Mouse (Mus musculus) left cerebral cortex, adult 11 months (tissue): ENCODE data around the gene Ear14.
A peak's percentile ranks its signal among the peaks of the same experiment; 100 is the strongest.
"Not testable (repeated sequence)": the region's sequence is repeated elsewhere in the genome, so short reads cannot be mapped to it uniquely, and the experiment has no call there.

Experiments
- DNase-seq: peaks from one replicate; pipeline ENCODE4 v3.0.0; 2022; ENCODE audit warnings: low spot score

Gene Ear14

DNA sequence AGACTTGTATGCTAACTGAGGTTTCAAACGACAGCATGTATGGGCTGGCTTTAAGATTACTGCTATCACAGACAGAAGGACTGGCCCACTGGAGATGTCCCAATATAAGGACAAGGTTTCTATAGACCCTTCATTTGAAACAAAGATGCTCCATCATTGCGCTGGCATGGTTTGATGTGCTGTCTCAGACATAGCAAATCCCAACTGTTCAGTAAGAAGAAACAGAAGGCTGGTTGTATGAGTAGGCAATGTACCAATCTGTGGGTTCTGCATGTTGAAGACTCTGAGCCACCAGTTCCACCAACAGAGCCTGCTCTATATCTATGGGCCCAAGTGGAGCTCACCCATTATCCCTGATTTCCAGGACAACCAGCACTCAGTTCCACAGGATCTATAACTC is at the start of gene Ear14:
Ear14 (plus strand) TSS at position 277 of the 400 bp plus-strand sequence.
- no peak for DNase-seq

DNA sequence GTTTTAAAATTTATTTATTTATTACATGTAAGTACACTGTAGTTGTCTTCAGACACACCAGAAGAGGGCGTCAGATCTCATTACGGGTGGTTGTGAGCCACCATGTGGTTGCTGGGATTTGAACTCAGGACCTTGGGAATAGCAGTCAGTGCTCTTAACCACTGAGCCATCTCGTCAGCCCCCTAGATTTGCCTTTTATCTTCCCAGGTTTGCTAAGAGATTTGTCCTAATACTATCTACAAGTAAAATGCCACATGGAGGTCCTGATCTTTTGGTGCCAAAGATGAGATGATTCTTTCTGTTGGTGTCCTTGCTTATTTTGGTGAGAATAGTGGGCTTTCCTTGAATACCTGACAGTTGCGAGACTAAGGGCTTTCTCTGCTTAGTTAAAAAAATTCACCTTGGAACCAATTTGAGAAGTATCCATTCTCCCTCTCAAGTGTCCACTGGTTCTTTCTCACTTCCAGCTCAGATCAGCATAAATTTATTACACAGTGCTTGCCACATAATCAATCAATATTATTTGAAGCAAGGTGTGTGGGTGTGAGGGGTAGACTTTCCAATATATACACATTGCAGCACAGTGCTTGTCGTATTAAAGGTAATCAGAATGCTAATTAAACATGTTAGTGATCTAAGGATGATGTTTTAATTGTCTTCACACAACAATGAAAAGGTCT is 47.0 kb upstream of the Ear14 start:
- no peak for DNase-seq

DNA sequence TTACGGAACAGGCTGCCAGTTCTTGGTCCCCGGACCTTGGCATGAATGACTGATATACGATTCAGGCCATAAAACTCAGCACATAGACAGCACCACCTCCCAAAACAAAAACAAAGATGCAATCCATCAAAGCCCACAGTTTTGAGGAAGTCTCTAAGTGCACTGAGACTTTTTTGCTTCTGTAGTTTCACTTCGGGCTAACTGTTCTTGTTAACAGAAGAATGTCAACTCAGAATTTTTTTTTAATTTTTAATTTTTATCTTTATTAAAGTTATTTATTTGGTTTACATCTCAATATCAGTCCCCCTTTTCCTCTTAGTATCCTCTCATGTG is 46.5 kb upstream of the Ear14 start:
- no peak for DNase-seq

DNA sequence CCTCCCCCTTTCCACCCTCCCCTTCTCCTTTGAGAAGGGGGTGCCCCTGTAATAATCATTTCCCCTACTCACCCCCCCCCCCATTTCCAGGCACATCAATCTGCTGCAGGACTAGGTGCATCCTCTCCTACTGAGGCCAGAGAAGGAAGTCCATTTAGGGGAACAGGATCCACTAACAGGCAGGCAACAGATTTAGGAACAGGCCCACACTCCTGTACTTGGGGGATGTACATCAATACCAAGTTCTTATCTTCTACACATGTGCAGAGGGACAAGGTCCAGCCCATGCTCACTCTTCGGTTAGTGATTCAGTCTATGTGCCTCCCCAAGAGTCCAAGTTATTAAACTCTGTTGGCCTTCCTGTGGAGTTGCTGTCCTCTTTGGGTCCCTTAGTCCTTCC is 46.1 kb upstream of the Ear14 start:
- no peak for DNase-seq

DNA sequence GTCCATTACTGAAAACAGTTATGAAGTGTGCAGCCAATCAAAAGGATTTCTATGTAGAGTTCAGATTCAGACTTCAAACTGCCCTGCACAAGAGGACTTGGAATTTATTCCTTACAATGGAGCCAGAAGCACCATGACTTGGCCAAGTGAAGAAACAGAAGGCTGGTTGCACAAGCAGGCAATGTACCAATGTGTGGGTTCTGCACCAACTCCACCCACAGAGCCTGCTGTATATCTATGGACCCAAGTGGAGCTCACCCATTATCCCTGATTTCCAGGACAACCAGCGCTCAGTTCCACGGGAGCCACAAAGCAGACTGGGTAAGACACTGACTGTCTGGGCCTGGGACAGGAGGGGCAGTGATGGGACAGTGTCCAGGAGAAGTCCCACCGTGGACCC is 41.2 kb upstream of the Ear14 start, which contains the start of gene Rnase2b:
Rnase2b (plus strand) TSS at position 285 of the 400 bp plus-strand sequence.
- not testable (repeated sequence) for DNase-seq

DNA sequence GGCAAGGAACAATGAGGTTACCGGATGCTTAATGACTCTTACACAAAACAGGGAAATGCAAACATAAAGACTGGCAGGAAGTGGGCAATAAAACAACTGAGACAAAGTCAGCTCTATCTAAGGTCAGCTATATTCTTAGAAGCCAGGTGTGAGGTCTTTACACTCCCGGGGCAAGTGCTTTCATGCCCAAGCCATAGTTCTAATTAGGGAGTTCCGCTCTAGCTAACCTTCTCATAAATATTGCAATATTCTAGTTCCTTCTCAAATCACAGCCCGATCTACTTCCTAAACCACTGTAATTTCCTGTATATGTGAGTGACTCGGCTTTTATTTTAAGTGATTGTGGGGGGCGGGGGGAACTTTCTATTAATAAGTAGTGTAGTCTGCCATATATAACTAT is 39.9 kb upstream of the Ear14 start:
- DNase-seq = not testable (repeated sequence)

DNA sequence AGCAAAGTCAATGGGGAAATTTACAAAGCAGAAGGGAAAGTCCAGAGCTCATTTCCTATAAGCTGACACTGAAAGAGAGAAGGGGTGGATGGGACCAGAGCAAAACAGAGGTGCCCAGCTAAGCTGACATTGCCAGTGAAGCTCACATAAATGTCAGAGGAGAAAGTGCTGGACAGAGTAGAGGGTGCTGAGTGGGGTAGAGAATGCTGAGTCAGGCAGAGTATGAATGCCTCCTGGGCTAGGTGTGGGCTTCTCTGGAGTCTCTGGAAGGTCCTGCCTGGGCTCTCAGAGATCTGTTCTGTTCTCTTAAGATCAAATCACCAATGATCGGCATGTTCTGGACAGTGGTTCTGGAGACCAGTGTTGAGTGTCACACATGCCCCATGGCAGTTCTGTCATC is 37.8 kb upstream of the Ear14 start:
- DNase-seq = no peak

DNA sequence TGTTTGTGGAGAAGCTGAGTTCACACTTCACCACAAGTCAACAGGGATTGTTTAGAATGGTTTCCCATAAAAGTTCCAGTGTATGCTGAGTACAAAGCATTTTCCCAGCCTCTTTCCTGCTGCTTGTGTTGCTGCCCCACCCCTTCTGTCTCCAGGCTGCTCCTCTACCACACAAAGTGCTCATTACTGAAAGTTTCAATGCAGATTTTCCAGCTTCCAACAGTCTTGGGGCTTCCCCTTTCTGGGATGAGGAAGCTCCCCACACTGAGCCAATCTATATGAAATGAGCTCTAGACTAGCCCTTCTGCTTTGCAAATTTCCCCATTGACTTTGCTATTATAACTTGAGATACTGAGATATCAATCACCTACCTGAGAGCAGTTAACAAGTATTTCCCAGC is 37.1 kb upstream of the Ear14 start:
- no peak for DNase-seq

DNA sequence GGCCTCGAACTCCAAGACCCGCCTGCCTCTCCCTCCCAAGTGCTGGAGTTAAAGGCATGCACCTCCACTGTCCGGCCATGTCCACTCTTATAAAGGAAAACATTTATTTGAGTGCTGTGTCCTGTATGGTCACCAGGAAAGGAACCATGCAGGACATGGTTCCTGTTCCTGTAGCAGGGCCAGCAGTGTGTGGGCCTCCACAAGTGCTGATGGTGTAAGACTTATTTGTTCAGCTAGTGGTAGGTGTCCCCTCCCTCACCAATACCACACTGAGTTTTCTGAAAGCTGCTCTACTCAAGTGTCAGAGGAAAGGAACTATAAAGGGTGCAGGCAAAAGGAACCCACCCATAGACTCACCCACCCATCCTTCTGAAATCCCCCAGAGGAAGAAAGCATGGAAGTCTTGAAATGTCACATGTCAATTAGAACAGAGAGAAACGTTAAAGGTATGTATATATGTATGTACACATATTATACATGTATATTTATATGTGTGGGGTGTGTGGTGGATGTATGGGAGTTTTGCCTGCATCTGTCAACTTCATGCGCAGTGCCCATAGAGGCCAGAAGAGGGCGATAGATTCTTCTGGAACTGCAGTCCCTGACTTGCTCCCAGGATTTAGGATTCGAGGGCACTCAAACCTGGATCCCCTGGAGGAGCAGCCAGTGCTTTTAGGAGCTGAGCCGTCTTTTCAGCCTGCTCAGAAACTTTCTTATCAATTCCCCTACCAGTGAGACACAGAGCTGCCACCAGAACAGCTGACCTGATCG is 30.9 kb upstream of the Ear14 start:
- DNase-seq = not testable (repeated sequence)

DNA sequence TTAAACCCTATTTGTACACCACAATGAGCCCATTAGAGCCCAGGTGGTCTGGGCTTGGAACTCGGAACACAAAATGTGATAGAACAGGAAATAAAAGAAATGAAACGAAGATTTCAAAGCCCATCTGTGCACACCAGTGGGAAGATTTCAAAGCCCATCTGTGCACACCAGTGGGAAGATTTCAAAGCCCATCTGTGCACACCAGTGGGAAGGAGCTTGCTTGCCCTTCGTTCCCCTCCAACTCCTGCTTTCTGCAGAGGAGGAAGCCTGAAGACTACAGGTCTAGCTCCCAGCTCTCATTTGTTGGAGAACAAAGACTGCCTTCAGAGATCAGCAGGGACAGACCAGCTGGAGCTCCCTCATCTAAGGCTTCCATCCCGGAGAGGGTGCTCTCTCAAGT is 30.2 kb upstream of the Ear14 start:
- DNase-seq = not testable (repeated sequence)

DNA sequence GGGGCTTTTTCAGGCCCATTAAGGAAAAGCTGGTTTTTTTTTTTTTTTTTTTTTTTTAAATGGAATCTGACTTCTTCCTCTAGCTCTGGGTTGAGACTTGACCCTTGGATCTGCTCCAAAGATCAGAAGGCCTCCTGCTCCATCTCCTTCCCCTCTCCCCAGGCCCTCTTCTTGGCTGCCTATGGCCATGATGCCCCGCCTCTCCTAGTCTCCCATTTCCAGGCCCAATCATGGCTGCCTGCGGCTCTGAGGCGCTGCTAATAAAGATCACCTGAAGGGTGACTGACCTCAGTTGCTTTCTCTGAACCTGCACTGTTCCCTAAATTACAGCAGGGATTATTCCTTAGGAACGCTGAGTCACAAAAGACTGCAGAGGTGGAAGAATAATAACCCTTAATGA is 29.3 kb upstream of the Ear14 start:
- no peak for DNase-seq

DNA sequence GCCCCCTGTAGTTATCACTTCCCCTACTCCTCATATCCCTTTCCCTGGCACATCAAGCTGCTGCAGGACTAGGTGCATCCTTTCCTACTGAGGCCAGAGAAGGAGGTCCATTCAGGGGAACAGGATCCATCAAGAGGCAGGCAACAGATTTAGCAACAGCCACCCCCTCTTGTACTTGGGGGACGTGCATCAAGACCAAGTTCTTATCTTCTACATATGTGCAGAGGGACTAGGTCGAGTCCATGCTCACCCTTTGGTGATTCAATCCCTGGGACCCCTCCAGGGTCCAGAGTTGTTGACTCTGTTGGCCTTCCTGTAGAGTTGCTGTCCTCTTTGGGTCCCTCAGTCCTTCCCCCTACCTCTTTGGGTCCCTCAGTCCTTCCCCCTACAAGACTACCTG is 22.1 kb upstream of the Ear14 start:
- DNase-seq = not testable (repeated sequence)

DNA sequence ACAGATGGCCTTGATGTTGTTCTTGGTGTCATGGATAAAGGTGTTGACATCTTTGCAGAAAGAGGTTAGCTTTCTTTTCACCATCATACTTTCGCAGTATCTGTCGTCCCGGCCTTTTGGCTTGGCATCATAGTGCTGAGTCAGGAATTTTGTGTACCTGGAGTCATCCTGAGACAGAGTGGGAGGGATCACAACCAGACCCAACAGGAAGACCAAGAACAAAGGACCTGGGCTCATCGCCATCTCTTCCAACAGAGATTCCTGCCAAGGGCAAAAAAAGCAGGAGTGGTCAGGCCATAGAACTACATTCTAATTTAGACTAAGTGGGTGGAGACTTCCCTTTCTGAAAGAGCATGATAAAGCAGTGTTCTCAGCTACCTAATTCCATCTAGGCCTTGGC is 7.5 kb upstream of the Ear14 start:
- no peak for DNase-seq

DNA sequence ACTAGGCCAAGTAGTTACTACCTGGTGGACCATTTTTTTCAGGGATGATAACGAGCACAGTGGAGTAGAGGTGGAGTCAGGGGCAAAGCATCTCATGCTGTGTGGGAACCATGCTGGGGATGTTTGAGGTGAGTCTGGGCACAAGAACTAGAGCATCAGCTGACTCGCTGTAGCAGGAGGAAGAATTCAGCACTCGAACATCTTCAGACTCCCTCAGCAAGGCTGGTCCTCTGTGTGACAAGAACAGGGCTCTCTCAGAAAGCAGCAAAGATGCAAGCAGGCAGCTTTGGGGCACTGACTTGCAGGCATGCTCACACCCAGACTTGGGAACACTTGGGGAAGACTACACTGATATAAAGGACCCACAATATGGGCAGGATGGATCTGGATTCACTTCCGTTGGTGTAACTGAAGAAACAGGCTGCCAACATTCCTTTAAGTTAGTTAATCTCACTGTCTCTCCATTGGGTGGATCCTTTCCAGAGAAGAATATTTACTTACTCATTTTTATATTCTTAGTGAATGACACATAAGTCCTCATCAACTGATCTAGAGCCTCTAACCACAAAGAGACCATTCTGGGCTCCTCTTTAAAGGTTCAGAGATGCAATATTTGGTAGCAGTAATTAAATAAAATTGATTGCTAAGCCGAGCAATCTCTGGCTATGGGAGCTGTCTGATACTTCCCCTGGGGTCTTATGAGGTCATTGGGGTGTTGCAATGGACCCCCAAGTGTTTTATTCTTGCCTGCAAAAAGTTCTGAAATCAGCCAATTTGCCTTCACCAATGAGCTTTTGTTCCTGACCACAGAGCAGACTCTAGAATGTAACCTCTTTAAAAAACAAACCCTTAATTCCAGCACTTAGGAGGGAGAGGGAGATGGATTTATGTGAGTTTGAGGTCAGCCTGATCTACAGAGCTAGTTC is 3.8 kb upstream of the Ear14 start, which contains the start of gene Ang2:
Ang2 (minus strand) TSS at position 51 of the 926 bp plus-strand sequence.
- DNase-seq = no peak

DNA sequence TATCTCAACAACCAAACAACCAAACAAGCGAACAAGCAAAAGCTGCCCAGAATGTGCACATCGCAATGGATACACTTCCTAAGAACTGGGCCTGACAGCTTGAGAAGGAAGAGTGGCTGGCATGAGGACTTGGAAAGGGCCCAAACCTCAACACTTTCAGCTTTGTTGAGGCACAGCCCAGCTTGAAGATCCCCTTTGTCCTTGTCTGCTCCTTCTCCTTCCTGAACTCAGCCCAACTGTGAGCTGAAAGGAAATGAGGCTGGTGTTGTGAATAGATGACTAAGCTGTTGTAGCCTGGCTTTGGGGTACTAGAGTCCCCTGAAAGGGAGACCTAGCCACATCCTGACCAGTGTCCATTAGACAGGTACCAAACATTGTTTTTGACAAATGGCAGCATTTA is 3.1 kb upstream of the Ear14 start:
- DNase-seq = peak; percentile 11

DNA sequence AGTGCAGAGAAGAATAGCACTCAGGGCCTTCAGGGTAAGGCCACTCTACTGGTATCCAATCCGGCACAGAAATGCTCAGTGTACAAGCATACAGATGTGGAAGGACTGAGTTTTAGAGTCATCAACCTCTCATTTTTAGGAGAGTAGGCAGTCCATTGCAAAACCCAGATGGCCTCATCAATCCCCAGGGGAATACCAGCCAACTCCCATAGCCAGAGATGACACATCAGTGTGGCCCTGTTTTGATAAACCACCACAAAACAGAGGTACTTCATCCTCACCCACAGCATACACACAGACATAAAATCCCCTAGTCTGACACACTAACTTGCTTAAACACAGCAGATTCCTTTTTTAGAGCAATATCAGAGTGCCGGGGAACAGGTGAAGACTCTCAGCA is 2.7 kb upstream of the Ear14 start:
- DNase-seq = no peak

DNA sequence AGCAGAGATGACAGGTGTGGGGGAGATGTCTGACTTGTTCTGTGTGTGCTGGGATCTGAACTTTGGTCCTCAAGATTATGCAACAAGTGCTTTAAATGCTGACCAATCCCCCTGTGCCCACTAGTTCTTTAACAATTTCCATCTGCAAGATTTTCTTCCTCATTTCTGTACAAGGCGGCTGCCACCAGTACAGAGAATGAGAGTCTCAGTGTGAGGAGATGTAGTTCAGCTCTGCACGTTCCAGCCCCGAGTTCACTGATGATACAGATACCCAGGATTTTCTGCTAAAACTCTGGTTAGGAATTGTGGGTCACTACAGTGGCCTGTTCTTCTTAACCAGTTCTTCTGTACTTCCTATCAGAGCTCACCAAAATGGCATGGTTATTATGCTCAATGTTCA is 16.9 kb downstream of the Ear14 start:
- DNase-seq = not testable (repeated sequence)

DNA sequence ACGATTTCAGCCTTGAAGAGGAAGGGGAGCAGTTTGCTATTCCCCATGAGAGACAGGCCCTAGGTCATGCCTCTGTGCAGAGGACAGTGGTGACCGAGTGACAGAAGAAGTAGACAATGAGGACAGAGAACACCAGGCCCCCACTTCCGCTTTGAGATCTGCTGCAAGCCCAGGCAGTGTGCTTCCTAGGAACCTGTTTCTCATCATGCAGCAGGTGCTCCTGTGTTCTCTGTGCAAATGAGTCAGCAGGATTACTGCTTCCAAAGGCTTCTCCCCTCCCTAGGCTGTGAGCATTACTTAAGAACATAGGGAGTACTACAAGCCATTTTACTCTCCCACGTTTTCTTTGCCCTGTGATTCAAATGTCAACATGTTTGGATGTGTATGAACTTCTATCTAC is 26.5 kb downstream of the Ear14 start:
- not testable (repeated sequence) for DNase-seq

DNA sequence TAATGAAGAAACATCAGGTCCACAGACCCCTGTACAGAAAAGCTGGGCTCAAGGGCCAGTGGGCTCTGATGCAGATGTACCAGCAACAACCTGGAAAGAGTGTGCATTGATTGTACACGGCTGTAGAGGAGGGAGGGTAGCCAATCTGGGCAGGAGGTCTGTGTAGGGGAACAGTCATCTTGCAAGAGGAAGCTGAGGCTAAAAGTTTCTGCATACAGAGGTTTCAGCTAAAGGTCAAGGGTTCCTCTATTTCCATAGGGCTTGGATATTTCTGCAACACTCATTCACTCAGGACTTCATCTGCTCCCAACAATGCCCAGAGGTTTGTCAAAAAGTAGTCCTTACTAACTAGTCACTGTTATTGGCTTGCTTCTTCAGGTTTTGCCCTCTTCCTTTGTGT is 34.3 kb downstream of the Ear14 start:
- not testable (repeated sequence) for DNase-seq

DNA sequence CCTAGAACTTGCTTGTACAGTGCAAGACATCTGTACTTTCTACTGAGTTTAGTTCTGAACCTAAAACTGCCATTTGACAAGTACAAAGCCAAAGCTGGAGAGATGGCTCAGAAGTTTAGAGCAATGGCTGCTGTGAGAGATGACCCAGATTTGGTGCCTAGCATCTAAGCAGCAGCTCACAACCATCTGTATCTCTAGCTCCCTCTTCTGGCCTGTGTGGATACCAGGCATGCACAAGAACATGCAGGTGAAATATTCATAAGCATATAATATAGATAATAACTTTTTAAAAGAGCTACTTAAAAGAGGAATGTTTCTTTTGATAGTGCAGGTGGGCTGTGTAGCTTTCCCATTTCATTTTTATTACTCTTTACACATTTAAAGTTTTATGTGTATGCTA is 37.7 kb downstream of the Ear14 start:
- DNase-seq = peak; percentile 25

DNA sequence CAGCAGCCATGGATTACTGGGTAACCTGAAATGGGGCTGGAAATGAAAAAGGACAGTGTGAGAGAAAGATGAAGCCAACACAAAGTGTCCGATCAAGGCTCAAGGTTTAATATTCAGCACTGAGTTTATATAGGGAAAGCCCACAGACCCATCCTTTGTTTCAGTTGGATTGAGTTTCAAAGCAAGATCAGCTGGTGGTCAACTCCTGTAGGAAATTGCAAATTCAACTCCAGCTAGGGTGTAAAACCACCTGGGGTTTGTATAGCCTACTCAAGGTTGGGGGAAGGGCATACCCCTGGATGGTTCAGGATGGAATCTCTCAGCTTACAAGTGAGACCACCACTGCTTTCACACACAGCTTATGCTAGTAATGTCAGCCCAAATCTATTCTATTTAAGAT is 44.5 kb downstream of the Ear14 start:
- DNase-seq = no peak

DNA sequence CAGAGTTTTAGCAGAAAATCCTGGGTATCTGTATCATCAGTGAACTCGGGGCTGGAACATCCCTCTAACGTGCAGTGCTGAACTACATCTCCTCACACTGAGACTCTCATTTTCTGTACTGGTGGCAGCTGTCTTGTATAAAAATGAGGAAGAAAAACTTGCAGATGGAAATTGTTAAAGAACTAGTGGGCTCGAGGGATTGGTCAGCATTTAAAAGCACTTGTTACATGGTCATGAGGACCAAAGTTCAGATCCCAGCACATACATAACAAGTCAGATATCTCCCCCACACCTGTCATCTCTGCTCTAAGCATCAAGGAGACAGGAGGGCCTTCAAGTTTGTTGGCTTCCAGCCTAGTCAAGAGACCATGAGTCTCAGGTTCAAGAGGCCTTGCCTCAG is 47.2 kb downstream of the Ear14 start:
- DNase-seq = no peak

DNA sequence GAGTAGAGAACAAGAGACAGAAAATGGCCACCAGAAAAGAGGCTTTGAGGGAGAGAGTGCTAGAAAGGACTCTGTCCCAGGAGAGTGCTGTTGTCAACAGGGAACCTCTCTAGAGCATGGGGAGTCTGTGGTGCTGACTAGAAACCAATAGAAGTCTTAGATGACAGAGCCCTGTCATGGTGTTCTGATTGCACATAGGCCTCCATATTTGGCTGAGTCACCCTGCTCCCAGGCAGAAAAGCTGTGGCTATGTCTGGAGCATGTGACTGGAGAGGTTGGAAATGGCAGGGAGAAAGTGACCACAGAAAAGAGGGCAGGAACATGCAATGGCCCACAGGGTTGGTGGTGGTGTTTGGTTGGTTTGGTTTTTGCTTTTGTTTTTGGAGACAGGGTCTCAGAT is 49.0 kb downstream of the Ear14 start:
- not testable (repeated sequence) for DNase-seq
